23 mouse cellular contexts compared by ENCODE assay signal in genomic region chr16:38324311-38324710, GRCm38 (mm10). TPM values are rescaled to one million over a fixed set of nuclear protein-coding genes. Genes with fewer than 3 reads are reported as not detected.
"Had no signal": no experiment of that assay in that cellular context is flagged by ENCODE, and none has a peak within 500 bp of the region (broad histone marks: within the 10 kb centered on the region; RNA-seq: fewer than 3 reads in every experiment).

No protein-coding gene starts in this region.

- DNase-seq: gastrocnemius, adult 2 months; gastrocnemius, postnatal 10 days; gastrocnemius, postnatal 25 days; heart, adult 18-20 months; heart, postnatal 10 days; heart, postnatal 4 days; kidney, adult 18-20 months; kidney, adult 8-10 months; kidney, postnatal 10 days; kidney, postnatal 25 days; kidney, postnatal 4 days; left cerebral cortex, postnatal 4 days had no signal

RNA-seq across cellular contexts. Expression of gene Maats1, which starts 17.6 kb away (rescaled TPM):
- total RNA-seq: gastrocnemius, adult 2 months; gastrocnemius, postnatal 25 days; granulocyte monocyte progenitor cell, adult 5-6 weeks; heart, adult 8-10 months; heart, postnatal 10 days; heart, postnatal 25 days; liver, adult 2 months had no signal

RNA-seq across cellular contexts. Expression of gene Gm21987, which starts 22.5 kb away (rescaled TPM):
- total RNA-seq: gastrocnemius, adult 2 months; gastrocnemius, postnatal 10 days; gastrocnemius, postnatal 25 days; gastrocnemius, postnatal 4 days; granulocyte monocyte progenitor cell, adult 5-6 weeks; heart, adult 8-10 months; heart, postnatal 10 days; heart, postnatal 25 days; layer of hippocampus, adult 2 months; layer of hippocampus, postnatal 10 days; left cerebral cortex, adult 8-10 months; left cerebral cortex, postnatal 10 days; left cerebral cortex, postnatal 4 days; liver, adult 2 months had no signal

RNA-seq across cellular contexts. Expression of gene Nr1i2, which starts 29.7 kb away (rescaled TPM):
- total RNA-seq: gastrocnemius, adult 2 months; gastrocnemius, postnatal 10 days; gastrocnemius, postnatal 25 days; granulocyte monocyte progenitor cell, adult 5-6 weeks; heart, adult 18-20 months; heart, adult 8-10 months; heart, postnatal 10 days; heart, postnatal 25 days; heart, postnatal 4 days; layer of hippocampus, adult 2 months; layer of hippocampus, postnatal 10 days; layer of hippocampus, postnatal 25 days; left cerebral cortex, postnatal 10 days; left cerebral cortex, postnatal 25 days; left cerebral cortex, postnatal 4 days had no signal

RNA-seq across cellular contexts. Expression of gene Popdc2, which starts 37.7 kb away (rescaled TPM):
- total RNA-seq: granulocyte monocyte progenitor cell, adult 5-6 weeks had no signal
